Mouse (Mus musculus) right cerebral cortex, adult 2 months (tissue): ENCODE results near the gene Lat.
"Not testable (repeated sequence)": the region's sequence is repeated elsewhere in the genome, so short reads cannot be mapped to it uniquely, and the experiment has no call there.

Experiments
- DNase-seq, 2 experiments: peaks; one replicate each; pipeline ENCODE4 v3.0.0; 2021 to 2022; ENCODE audit warnings: low spot score in 2 of 2

Lat gene

GRCm38 (mm10) chr7:126369393-126369792 lies at the start of gene Lat:
TSS of gene Lat (minus strand) at chr7:126369570.
- DNase-seq: no peak

- no peak for DNase-seq
These were observed 49.1 kb upstream of the Lat start for GRCm38 (mm10) chr7:126418496-126418895.

- no peak for DNase-seq
These were observed 48.2 kb upstream of the Lat start for GRCm38 (mm10) chr7:126417606-126418005.

GRCm38 (mm10) chr7:126417045-126417444 lies 47.7 kb upstream of the Lat start:
- no peak for DNase-seq

GRCm38 (mm10) chr7:126416615-126417014 lies 47.2 kb upstream of the Lat start:
- DNase-seq: no peak

GRCm38 (mm10) chr7:126414725-126415124 lies 45.4 kb upstream of the Lat start, which contains the start of gene Cd19:
TSS of gene Cd19 (minus strand) at chr7:126414889.
- no peak for DNase-seq

- no peak for DNase-seq
These were observed 41.7 kb upstream of the Lat start for GRCm38 (mm10) chr7:126411061-126411460.

GRCm38 (mm10) chr7:126408686-126409085 lies 39.3 kb upstream of the Lat start:
- DNase-seq: no peak

- DNase-seq: not testable (repeated sequence)
These were observed 33.1 kb upstream of the Lat start for GRCm38 (mm10) chr7:126402518-126402917.

- peak; percentile 76 to 84 for DNase-seq
These were observed 30.2 kb upstream of the Lat start for GRCm38 (mm10) chr7:126399548-126399947.

GRCm38 (mm10) chr7:126397822-126398221 lies 28.5 kb upstream of the Lat start:
- no peak for DNase-seq

GRCm38 (mm10) chr7:126397221-126397620 lies 27.9 kb upstream of the Lat start:
- DNase-seq: no peak

- peak; percentile 99 for DNase-seq
These were observed 27.1 kb upstream of the Lat start, which contains the start of gene Nfatc2ip for GRCm38 (mm10) chr7:126396298-126397119. TSS of gene Nfatc2ip (minus strand) at chr7:126396737.

GRCm38 (mm10) chr7:126392086-126392884 lies 22.9 kb upstream of the Lat start:
- DNase-seq: not testable (repeated sequence)

GRCm38 (mm10) chr7:126388185-126388584 lies 18.8 kb upstream of the Lat start:
- no peak for DNase-seq

- DNase-seq: no peak
These were observed 14.2 kb upstream of the Lat start for GRCm38 (mm10) chr7:126383565-126383964.

GRCm38 (mm10) chr7:126377278-126378158 lies 8.1 kb upstream of the Lat start, which contains the start of gene Spns1:
TSS of gene Spns1 (minus strand) at chr7:126377450.
- peak; percentile 99 to 100 for DNase-seq

GRCm38 (mm10) chr7:126376903-126377277 lies 7.5 kb upstream of the Lat start:
- DNase-seq: no peak

- no peak for DNase-seq
These were observed 5.6 kb upstream of the Lat start for GRCm38 (mm10) chr7:126375012-126375411.

GRCm38 (mm10) chr7:126374526-126374925 lies 5.2 kb upstream of the Lat start:
- DNase-seq: no peak

GRCm38 (mm10) chr7:126373007-126373406 lies 3.6 kb upstream of the Lat start:
- DNase-seq: no peak

GRCm38 (mm10) chr7:126368367-126368766 lies 1.0 kb downstream of the Lat start:
- DNase-seq: no peak
